Mouse (Mus musculus) C2C12 (cell line): ENCODE data around the gene Tas2r143. TPM values are rescaled to one million over a fixed set of nuclear protein-coding genes. Genes with fewer than 3 reads are reported as not detected.

ENCODE experiments used
- H3K27me3 ChIP-seq: one replicate; pipeline ENCODE4 v1.6.1; 2011; ENCODE audit not compliant: control insufficient read depth, insufficient read depth, insufficient read length
- H3K36me3 ChIP-seq: one replicate; pipeline ENCODE4 v1.6.1; 2011; ENCODE audit not compliant: control insufficient read depth, insufficient read depth
- H3K4me3 ChIP-seq: one replicate; pipeline ENCODE4 v1.5.1; 2011; ENCODE audit warnings: mild to moderate bottlenecking, control low read depth; ENCODE audit not compliant: poor library complexity, insufficient read depth, severe bottlenecking
- H3K79me2 ChIP-seq: one replicate; pipeline ENCODE4 v1.6.1; 2011; ENCODE audit not compliant: control insufficient read depth, insufficient read depth
- H3K79me3 ChIP-seq: one replicate; pipeline ENCODE4 v1.6.1; 2011; ENCODE audit warnings: low read depth, control low read depth
- H3ac ChIP-seq: one replicate; pipeline ENCODE3; 2011; ENCODE audit warnings: low read depth; ENCODE audit not compliant: control insufficient read depth, insufficient read length
- CEBPB ChIP-seq: IDR thresholded peaks from one replicate; pipeline ENCODE4 v1.6.1; 2011; ENCODE audit warnings: low read depth, mild to moderate bottlenecking, control low read depth, moderate library complexity
- CTCF ChIP-seq: IDR thresholded peaks from one replicate; pipeline ENCODE4 v1.5.1; 2011; ENCODE audit not compliant: control insufficient read depth, insufficient read depth, insufficient read length
- FOSL1 ChIP-seq: IDR thresholded peaks from one replicate; pipeline ENCODE4 v1.8.0; 2011; ENCODE audit warnings: mild to moderate bottlenecking, low read length; ENCODE audit not compliant: poor library complexity, insufficient read depth, severe bottlenecking
- MAX ChIP-seq: IDR thresholded peaks from one replicate; pipeline ENCODE4 v1.6.1; 2011; ENCODE audit warnings: mild to moderate bottlenecking, control low read depth
- MYOD1 ChIP-seq: IDR thresholded peaks from one replicate; pipeline ENCODE4 v1.6.1; 2011; ENCODE audit warnings: low read depth; ENCODE audit not compliant: control insufficient read depth, insufficient read length
- MYOG ChIP-seq: IDR thresholded peaks from one replicate; pipeline ENCODE4 v1.6.1; 2011; ENCODE audit not compliant: control insufficient read depth, insufficient read length; ENCODE audit errors: extremely low read depth
- USF1 ChIP-seq: IDR thresholded peaks from one replicate; pipeline ENCODE4 v1.6.1; 2011; ENCODE audit warnings: low read depth, mild to moderate bottlenecking, control low read depth, moderate library complexity
- polyA plus RNA-seq: library from polyadenylated mRNA; unstranded; fragments of >200 nt; fragmentation: generic; extraction: Trizol; gene quantifications from one replicate; pipeline ENCODE4 v1.2.1, GENCODE M21; 2012; ENCODE audit warnings: missing spikeins

Tas2r143 gene
- polyA plus RNA-seq, 1 experiment = not detected

- Histone ChIP-seq H3K79me2 (peaks cover 7% of the 10 kb centered on the region), H3ac (no peak overlapping the region), H3K36me3 (peaks cover 31% of the 10 kb centered on the region), H3K4me3 (no peak overlapping the region), H3K79me3 (peaks cover 2% of the 10 kb centered on the region), H3K27me3 (no peaks in the 10 kb centered on the region)
- TF ChIP-seq MYOG (no peak), FOSL1 (no peak), MYOD1 (no peak), MAX (no peak), CEBPB (no peak), CTCF (no peak), USF1 (no peak)
These were observed 37.5 kb upstream of the Tas2r143 start for GRCm38 (mm10) chr6:42362497-42362896.

- no peaks in the 10 kb centered on the region for H3K27me3 ChIP-seq
- no peak overlapping the region for H3ac ChIP-seq
- no peak overlapping the region for H3K4me3 ChIP-seq
- no peak for TF ChIP-seq MAX
- TF ChIP-seq CTCF = no peak
- TF ChIP-seq CEBPB = no peak
- TF ChIP-seq USF1 = no peak
- TF ChIP-seq MYOG = no peak
- no peak for TF ChIP-seq MYOD1
- no peak for TF ChIP-seq FOSL1
- peaks cover under 1% of the 10 kb centered on the region for H3K79me3 ChIP-seq
- H3K36me3 ChIP-seq = peaks cover 27% of the 10 kb centered on the region
- H3K79me2 ChIP-seq = peaks cover 2% of the 10 kb centered on the region
These were observed 37.1 kb upstream of the Tas2r143 start for GRCm38 (mm10) chr6:42362974-42363373.

- no peaks in the 10 kb centered on the region for H3K79me2 ChIP-seq
These were observed 36.0 kb upstream of the Tas2r143 start for GRCm38 (mm10) chr6:42364066-42364465.

GRCm38 (mm10) chr6:42364607-42365006 lies 35.4 kb upstream of the Tas2r143 start:
- Histone ChIP-seq H3K4me3 (no peak overlapping the region), H3K79me3 (no peaks in the 10 kb centered on the region), H3K36me3 (peaks cover 10% of the 10 kb centered on the region), H3K27me3 (no peaks in the 10 kb centered on the region), H3ac (no peak overlapping the region), H3K79me2 (no peaks in the 10 kb centered on the region)
- TF ChIP-seq CEBPB (no peak), MAX (no peak), MYOG (no peak), MYOD1 (no peak), CTCF (no peak), USF1 (no peak), FOSL1 (no peak)

More at GRCm38 (mm10) chr6:42364066-42364465, 36.0 kb upstream of the Tas2r143 start:
- no peak overlapping the region for H3K4me3 ChIP-seq
- no peaks in the 10 kb centered on the region for H3K79me3 ChIP-seq
- H3ac ChIP-seq = no peak overlapping the region
- no peak for TF ChIP-seq CTCF
- TF ChIP-seq CEBPB = no peak
- TF ChIP-seq MAX = no peak
- TF ChIP-seq USF1 = no peak
- no peak for TF ChIP-seq MYOG
- no peak for TF ChIP-seq MYOD1
- TF ChIP-seq FOSL1 = no peak
- peaks cover 16% of the 10 kb centered on the region for H3K36me3 ChIP-seq
- H3K27me3 ChIP-seq = no peaks in the 10 kb centered on the region

GRCm38 (mm10) chr6:42365215-42365614 lies 34.8 kb upstream of the Tas2r143 start:
- TF ChIP-seq MAX (no peak), MYOG (no peak), CEBPB (no peak), CTCF (no peak), MYOD1 (no peak), FOSL1 (no peak), USF1 (no peak)
- Histone ChIP-seq H3K36me3 (peaks cover 4% of the 10 kb centered on the region), H3ac (no peak overlapping the region), H3K27me3 (no peaks in the 10 kb centered on the region), H3K79me2 (no peaks in the 10 kb centered on the region), H3K4me3 (no peak overlapping the region), H3K79me3 (no peaks in the 10 kb centered on the region)

- Histone ChIP-seq H3K36me3 (no peaks in the 10 kb centered on the region), H3K27me3 (no peaks in the 10 kb centered on the region), H3K79me2 (no peaks in the 10 kb centered on the region), H3K79me3 (no peaks in the 10 kb centered on the region), H3K4me3 (no peak overlapping the region), H3ac (no peak overlapping the region)
- no peak for TF ChIP-seq CTCF
- no peak for TF ChIP-seq FOSL1
- no peak for TF ChIP-seq MYOG
- TF ChIP-seq CEBPB = no peak
- no peak for TF ChIP-seq USF1
- TF ChIP-seq MAX = no peak
- TF ChIP-seq MYOD1 = no peak
These were observed 30.2 kb upstream of the Tas2r143 start for GRCm38 (mm10) chr6:42369870-42370269.
